Mouse (Mus musculus): ENCODE data around the gene Prkn. TPM values are rescaled to one million over a fixed set of nuclear protein-coding genes. Genes with fewer than 3 reads are reported as not detected.
A peak's percentile ranks its signal among the peaks of the same experiment; 100 is the strongest.
"Not testable (repeated sequence)": the region's sequence is repeated elsewhere in the genome, so short reads cannot be mapped to it uniquely, and the experiment has no call there.

The Prkn gene
- total RNA-seq, 2 experiments from 2014 or later: 8.7 to 9.2 TPM

GRCm38 (mm10) chr17:11993249-11993648 lies 1153.1 kb downstream of the Prkn start:
- intact Hi-C loops (cut with DNase I): no loop called here
- DNase-seq (ENCODE audit: low spot score): no peak

- DNase-seq (ENCODE audit: low spot score): no peak
- intact Hi-C loops (cut with DNase I): no loop called here
These were observed 1154.1 kb downstream of the Prkn start for GRCm38 (mm10) chr17:11994252-11994651.

GRCm38 (mm10) chr17:11994754-11995153 lies 1154.6 kb downstream of the Prkn start:
- DNase-seq (ENCODE audit: low spot score); intact Hi-C loops (cut with DNase I): not testable (repeated sequence)

GRCm38 (mm10) chr17:11995522-11995921 lies 1155.3 kb downstream of the Prkn start:
- intact Hi-C loops (cut with DNase I): no loop called here

GRCm38 (mm10) chr17:11996311-11996710 lies 1156.1 kb downstream of the Prkn start:
- intact Hi-C loops (cut with DNase I): no loop called here
- no peak for DNase-seq (ENCODE audit: low spot score)

More at GRCm38 (mm10) chr17:11995522-11995921, 1155.3 kb downstream of the Prkn start:
- no peak for DNase-seq (ENCODE audit: low spot score)

- intact Hi-C loops (cut with DNase I): no loop called here
- no peak for DNase-seq (ENCODE audit: low spot score)
These were observed 1160.1 kb downstream of the Prkn start for GRCm38 (mm10) chr17:12000285-12000684.

GRCm38 (mm10) chr17:12021326-12021725 lies 1181.1 kb downstream of the Prkn start:
- no peak for DNase-seq (ENCODE audit: low spot score)

GRCm38 (mm10) chr17:12029362-12029761 lies 1189.2 kb downstream of the Prkn start:
- intact Hi-C loops (cut with DNase I): no loop called here
- no peak for DNase-seq (ENCODE audit: low spot score)

More at GRCm38 (mm10) chr17:12021326-12021725, 1181.1 kb downstream of the Prkn start:
- intact Hi-C loops (cut with DNase I): no loop called here

- intact Hi-C loops (cut with DNase I): no loop called here
These were observed 1189.8 kb downstream of the Prkn start for GRCm38 (mm10) chr17:12029921-12030461.

GRCm38 (mm10) chr17:12030556-12031160 lies 1190.5 kb downstream of the Prkn start:
- intact Hi-C loops (cut with DNase I): no loop called here
- no peak for DNase-seq (ENCODE audit: low spot score)

More at GRCm38 (mm10) chr17:12029921-12030461, 1189.8 kb downstream of the Prkn start:
- DNase-seq (ENCODE audit: low spot score): no peak

- no peak for DNase-seq (ENCODE audit: low spot score)
- intact Hi-C loops (cut with DNase I): no loop called here
These were observed 1191.2 kb downstream of the Prkn start for GRCm38 (mm10) chr17:12031203-12031942.

GRCm38 (mm10) chr17:12032014-12032791 lies 1192.0 kb downstream of the Prkn start:
- intact Hi-C loops (cut with DNase I): no loop called here
- no peak for DNase-seq (ENCODE audit: low spot score)

GRCm38 (mm10) chr17:12035386-12035785 lies 1195.2 kb downstream of the Prkn start:
- intact Hi-C loops (cut with DNase I): no loop called here
- DNase-seq (ENCODE audit: low spot score): no peak

GRCm38 (mm10) chr17:12036205-12036604 lies 1196.0 kb downstream of the Prkn start:
- DNase-seq (ENCODE audit: low spot score): no peak
- intact Hi-C loops (cut with DNase I): no loop called here

GRCm38 (mm10) chr17:12037065-12037464 lies 1196.9 kb downstream of the Prkn start:
- intact Hi-C loops (cut with DNase I): no loop called here
- DNase-seq (ENCODE audit: low spot score): no peak

- intact Hi-C loops (cut with DNase I): no loop called here
- no peak for DNase-seq (ENCODE audit: low spot score)
These were observed 1197.4 kb downstream of the Prkn start for GRCm38 (mm10) chr17:12037574-12037973.

GRCm38 (mm10) chr17:12038499-12038898 lies 1198.3 kb downstream of the Prkn start:
- DNase-seq (ENCODE audit: low spot score): no peak

GRCm38 (mm10) chr17:12039188-12039587 lies 1199.0 kb downstream of the Prkn start:
- intact Hi-C loops (cut with DNase I): loop anchor here (1.0 to 2.0 kb wide), 2 partner anchors 171 to 332 kb away; no protein-coding TSS in a partner anchor
- peak; percentile 47 for DNase-seq (ENCODE audit: low spot score)

More at GRCm38 (mm10) chr17:12038499-12038898, 1198.3 kb downstream of the Prkn start:
- intact Hi-C loops (cut with DNase I): loop anchor here (2.0 kb wide), 1 partner anchor 332 kb away; no protein-coding TSS in a partner anchor

GRCm38 (mm10) chr17:12039922-12040321 lies 1199.7 kb downstream of the Prkn start:
- DNase-seq (ENCODE audit: low spot score): no peak
- intact Hi-C loops (cut with DNase I): loop anchor here (1.0 to 2.0 kb wide), 2 partner anchors 170 to 331 kb away; no protein-coding TSS in a partner anchor

- no peak for DNase-seq (ENCODE audit: low spot score)
- intact Hi-C loops (cut with DNase I): no loop called here
These were observed 1200.4 kb downstream of the Prkn start for GRCm38 (mm10) chr17:12040546-12040945.

Data from heart, postnatal 25 days (tissue).